10 mouse cellular contexts compared by ENCODE assay signal in genomic region chr4:108015067-108015765, GRCm38 (mm10). TPM values are rescaled to one million over a fixed set of nuclear protein-coding genes. Genes with fewer than 3 reads are reported as not detected.
DNase-seq lines count a peak whose midpoint lies in the region; ATAC-seq and TF ChIP-seq lines count a peak whose summit lies in the region.
"Had no signal": no experiment of that assay in that cellular context is flagged by ENCODE, and none has a peak within 500 bp of the region (broad histone marks: within the 10 kb centered on the region; RNA-seq: fewer than 3 reads in every experiment).

No protein-coding gene starts in this region.

- no peak overlapping the region for H3K27ac ChIP-seq in kidney, embryonic 16.5 days (ENCODE audit: low read length)
- no peak overlapping the region for H3K27ac ChIP-seq in heart, embryonic 12.5 days (ENCODE audit: poor library complexity, severe bottlenecking)
- H3K27ac ChIP-seq in liver, postnatal 0 days (ENCODE audit: low read depth): no peak overlapping the region

- TF ChIP-seq EP300 in liver, postnatal 0 days (IDR thresholded peaks at IDR 0.05; ENCODE audit: low read depth): no peak

- no peak for ATAC-seq in kidney, embryonic 16.5 days (ENCODE audit: low FRiP score, low TSS enrichment)
- ATAC-seq in heart, embryonic 12.5 days (ENCODE audit: insufficient number of reproducible peaks, low FRiP score): peak; percentile 60
- ATAC-seq in liver, postnatal 0 days: peak; percentile 35; the same call in 1 of the 2 replicates
- ATAC-seq: Patski had no signal

- 72% methylated on average over 14 of the region's 14 CpGs for WGBS in kidney, embryonic 16.5 days
- WGBS in heart, embryonic 12.5 days: 54% methylated on average over 14 of the region's 14 CpGs
- 53% methylated on average over 14 of the region's 14 CpGs for WGBS in liver, postnatal 0 days (ENCODE audit: insufficient replicate concordance)

- no peak overlapping the region for H3K9ac ChIP-seq in kidney, embryonic 16.5 days (replicated peaks; ENCODE audit: low read length)
- 0 out of 2 replicates have a peak overlapping the region, but pooled peaks have one; percentile 10 for H3K9ac ChIP-seq in heart, embryonic 12.5 days
- no peak overlapping the region for H3K9ac ChIP-seq in liver, postnatal 0 days (replicated peaks)

- H3K9me3 ChIP-seq in kidney, embryonic 16.5 days (ENCODE audit: low read length): no peaks in the 10 kb centered on the region
- 0 out of 2 replicates have a peak, but pooled peaks cover under 1% of the 10 kb centered on the region for H3K9me3 ChIP-seq in heart, embryonic 12.5 days (replicated peaks)
- no peaks in the 10 kb centered on the region for H3K9me3 ChIP-seq in liver, postnatal 0 days (ENCODE audit: low read length)

- no peak overlapping the region for H3K4me3 ChIP-seq in kidney, embryonic 16.5 days (ENCODE audit: low read length)
- no peak overlapping the region for H3K4me3 ChIP-seq in heart, embryonic 12.5 days
- H3K4me3 ChIP-seq in liver, postnatal 0 days (ENCODE audit: low read depth, low read length): no peak overlapping the region
- H3K4me3 ChIP-seq: myocyte had no signal

- H3K4me1 ChIP-seq in kidney, embryonic 16.5 days (ENCODE audit: insufficient read depth, low read length): no peaks in the 10 kb centered on the region
- H3K4me1 ChIP-seq in heart, embryonic 12.5 days (replicated peaks): peaks cover 29% of the 10 kb centered on the region
- no peaks in the 10 kb centered on the region for H3K4me1 ChIP-seq in liver, postnatal 0 days (ENCODE audit: insufficient read depth)

- H3K4me2 ChIP-seq in kidney, embryonic 16.5 days (replicated peaks; ENCODE audit: low read depth, low read length): no peak overlapping the region
- H3K4me2 ChIP-seq in heart, embryonic 12.5 days: no peak overlapping the region
- H3K4me2 ChIP-seq in liver, postnatal 0 days (ENCODE audit: low read depth, low read length): no peak overlapping the region

- DNase-seq in kidney, adult 18-20 months: peak; percentile 42
- peak; percentile 76 for DNase-seq in adrenal gland, adult 8-10 months
- peak; percentile 34 for DNase-seq in liver, postnatal 0 days
- no peak for DNase-seq in retina, postnatal 1 day
- DNase-seq in right cerebral cortex, postnatal 25 days: no peak
- DNase-seq in right cerebral cortex, adult 2 months (ENCODE audit: low spot score in 2 of 2): no peak

- peak; percentile 48 for TF ChIP-seq CTCF in liver, postnatal 0 days (IDR thresholded peaks at IDR 0.05; ENCODE audit: low read depth)

- no peaks in the 10 kb centered on the region for H3K27me3 ChIP-seq in kidney, embryonic 16.5 days (ENCODE audit: insufficient read depth, low read length)
- H3K27me3 ChIP-seq in heart, embryonic 12.5 days (replicated peaks): peaks cover 6% of the 10 kb centered on the region; the same call in 1 of the 2 replicates
- H3K27me3 ChIP-seq in liver, postnatal 0 days (ENCODE audit: insufficient read depth, low read length): no peaks in the 10 kb centered on the region
- H3K27me3 ChIP-seq: Patski had no signal

- H3K36me3 ChIP-seq in kidney, embryonic 16.5 days (ENCODE audit: insufficient read depth, low read length): no peaks in the 10 kb centered on the region
- no peaks in the 10 kb centered on the region for H3K36me3 ChIP-seq in heart, embryonic 12.5 days
- no peaks in the 10 kb centered on the region for H3K36me3 ChIP-seq in liver, postnatal 0 days (replicated peaks; ENCODE audit: insufficient read depth, low read length)

RNA-seq across cellular contexts. Expression of gene Slc1a7, which starts 47.1 kb away (rescaled TPM):
- polyA plus RNA-seq in kidney, embryonic 16.5 days (2015; fragmentation: Nextera tagmentation; extraction: Ambion mirVana): not detected in 2 replicates
- under 1 TPM; 0.35 to 0.73 (median 0.49) TPM for total RNA-seq in adrenal gland, adult 8-10 months (2022)
- not detected in 2 replicates for polyA plus RNA-seq in heart, embryonic 12.5 days (2016; fragmentation: Nextera tagmentation; extraction: Ambion mirVana)
- polyA plus RNA-seq in liver, postnatal 0 days (2015; fragmentation: Nextera tagmentation; extraction: Ambion mirVana): 0.04 TPM in 1 of 2 replicates, not detected in the other

Comparison
In these comparisons a context has a peak if more than half of its experiments do, and no peak if none do; other contexts are left out.
1. DNase-seq: peak in kidney, adult 18-20 months (single experiment), adrenal gland, adult 8-10 months (single experiment) and liver, postnatal 0 days (single experiment); none in retina, postnatal 1 day (single experiment), right cerebral cortex, postnatal 25 days (single experiment) and right cerebral cortex, adult 2 months (0 of 2).